Mouse (Mus musculus): Measurements from ENCODE around the gene Hacd2.

DNA sequence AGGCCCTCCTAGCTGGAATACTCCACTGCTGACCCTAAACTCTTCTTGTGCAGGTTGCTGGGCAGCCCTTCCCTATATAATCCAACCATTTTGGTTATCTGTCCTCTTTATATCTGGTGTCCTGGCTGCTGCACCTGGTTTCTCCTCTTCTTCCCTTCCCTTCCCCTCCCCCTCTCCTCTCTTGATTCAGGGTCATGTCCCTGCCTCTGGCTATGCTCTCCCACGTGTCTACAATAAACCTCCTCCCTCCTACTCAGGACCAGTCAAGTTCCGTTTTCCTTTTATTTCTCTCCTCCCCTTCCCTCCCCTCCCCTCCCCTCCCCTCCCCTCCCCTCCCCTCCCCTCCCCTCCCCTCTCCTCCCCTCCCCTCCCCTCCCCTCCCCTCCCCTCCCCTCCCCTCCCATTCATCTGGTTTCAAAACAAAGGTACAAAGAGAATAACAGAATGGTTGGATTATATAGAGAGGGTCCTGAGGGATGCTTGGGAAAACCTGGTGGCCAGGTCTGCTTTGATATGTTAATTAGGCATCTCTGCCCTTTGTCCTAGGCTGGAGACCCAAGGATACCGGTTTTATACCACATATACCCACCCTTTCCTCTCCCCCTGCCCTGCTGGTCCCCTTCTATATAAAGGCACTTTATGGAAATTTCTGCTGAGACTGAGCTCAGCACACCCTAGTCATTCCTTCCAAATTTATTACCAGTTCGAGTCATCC is 16.3 kb downstream of the Hacd2 start:
- TF ChIP-seq GATA1 (IDR thresholded peaks at IDR 0.05; ENCODE audit: borderline replicate concordance, low read length) (no peak), CTCF (IDR thresholded peaks at IDR 0.05; ENCODE audit: low read depth, low read length) (no peak), TAL1 (conservative IDR thresholded peaks at IDR 0.05; ENCODE audit: low read depth, low read length) (no peak), POLR2AphosphoS5 (IDR thresholded peaks at IDR 0.05; ENCODE audit: insufficient replicate concordance, low read depth, low read length) (no peak)

All from G1E (cell line).